Mouse (Mus musculus) heart, embryonic 16.5 days (tissue): ENCODE measurements around the gene Tkfc. TPM values are rescaled to one million over a fixed set of nuclear protein-coding genes. Genes with fewer than 3 reads are reported as not detected.

Source experiments
- ATAC-seq: fragments of 200-750 bp; cut with Nextera tagmentation; replicated peaks from 2 replicates; pipeline ENCODE4 v1.8.0; 2017; ENCODE audit warnings: moderate number of reproducible peaks; ENCODE audit not compliant: insufficient read depth, low FRiP score; ENCODE audit errors: extremely low read depth
- H3K27ac ChIP-seq: fragments of 300-500 bp; sonication (generic); 2 replicates; pipeline ENCODE4 v1.5.1; 2014; ENCODE audit warnings: mild to moderate bottlenecking, low read length, control low read depth, moderate library complexity
- H3K27me3 ChIP-seq: fragments of 300-500 bp; sonication (generic); 2 replicates; pipeline ENCODE4 v1.6.1; 2014; ENCODE audit warnings: low read length, mixed read lengths; ENCODE audit not compliant: control insufficient read depth, insufficient read depth
- H3K36me3 ChIP-seq: fragments of 300-500 bp; sonication (generic); 2 replicates; pipeline ENCODE4 v1.6.1; 2014; ENCODE audit not compliant: control insufficient read depth, insufficient read depth
- H3K4me1 ChIP-seq: fragments of 300-500 bp; sonication (generic); 2 replicates; pipeline ENCODE4 v1.6.1; 2014; ENCODE audit warnings: low read length, mixed read lengths; ENCODE audit not compliant: control insufficient read depth, insufficient read depth
- H3K4me2 ChIP-seq: fragments of 300-500 bp; sonication (generic); 2 replicates; pipeline ENCODE4 v1.6.1; 2014; ENCODE audit warnings: low read depth, mild to moderate bottlenecking, control low read depth, low read length
- H3K4me3 ChIP-seq: fragments of 300-500 bp; sonication (generic); 2 replicates; pipeline ENCODE4 v1.5.1; 2014; ENCODE audit warnings: mild to moderate bottlenecking, control low read depth, low read length
- H3K9ac ChIP-seq: fragments of 300-500 bp; sonication (generic); 2 replicates; pipeline ENCODE4 v1.6.1; 2014; ENCODE audit warnings: low read length, control low read depth
- H3K9me3 ChIP-seq: fragments of 300-500 bp; sonication (generic); replicated peaks from 2 replicates; pipeline ENCODE4 v1.6.1; 2016; ENCODE audit warnings: low read length; ENCODE audit not compliant: control insufficient read depth
- WGBS: fragments of 180-500 bp; shearing (Covaris S2); extraction: QIAGEN DNeasy Blood & Tissue Kit; methylation state at CpG from one replicate; pipeline ENCODE4 v1.1.7; 2014; 5-methylcytosine and 5-hydroxymethylcytosine counted together
- polyA plus RNA-seq: library from polyadenylated mRNA; unstranded; fragments of >200 nt; fragmentation: Nextera tagmentation; extraction: Ambion mirVana; gene quantifications from 2 replicates; pipeline ENCODE4 v1.2.1, GENCODE M21; 2015

The Tkfc gene
- polyA plus RNA-seq, 1 experiment from 2014 or later: 11.4 TPM

DNA sequence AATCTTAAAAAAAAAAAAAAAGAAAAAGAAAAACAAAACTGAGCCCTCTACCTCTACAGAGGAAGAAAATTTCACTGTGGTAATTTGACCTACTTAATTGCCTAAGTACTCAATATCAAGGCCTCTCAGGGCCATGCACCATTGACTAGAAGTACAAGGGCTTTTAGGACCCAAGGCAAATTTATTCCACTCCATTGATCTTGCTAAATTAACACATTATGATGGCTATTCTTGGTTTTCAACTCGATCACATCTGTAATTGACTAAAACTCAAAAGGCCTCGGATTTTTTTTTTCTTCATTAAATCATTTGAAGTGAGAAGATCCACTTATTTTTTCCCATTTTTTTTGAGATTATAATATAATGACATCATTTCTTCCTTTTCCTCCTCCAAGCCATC lies 48.0 kb downstream of the Tkfc start:
- H3K36me3 ChIP-seq: no peaks in the 10 kb centered on the region
- no peak overlapping the region for H3K27ac ChIP-seq
- no peaks in the 10 kb centered on the region for H3K9me3 ChIP-seq
- no peak overlapping the region for H3K4me2 ChIP-seq
- H3K4me1 ChIP-seq: peaks cover 8% of the 10 kb centered on the region
- 75% methylated on average over 2 of the region's 2 CpGs for WGBS
- H3K9ac ChIP-seq: no peak overlapping the region
- no peak overlapping the region for H3K4me3 ChIP-seq
- ATAC-seq: no peak
- no peaks in the 10 kb centered on the region for H3K27me3 ChIP-seq

DNA sequence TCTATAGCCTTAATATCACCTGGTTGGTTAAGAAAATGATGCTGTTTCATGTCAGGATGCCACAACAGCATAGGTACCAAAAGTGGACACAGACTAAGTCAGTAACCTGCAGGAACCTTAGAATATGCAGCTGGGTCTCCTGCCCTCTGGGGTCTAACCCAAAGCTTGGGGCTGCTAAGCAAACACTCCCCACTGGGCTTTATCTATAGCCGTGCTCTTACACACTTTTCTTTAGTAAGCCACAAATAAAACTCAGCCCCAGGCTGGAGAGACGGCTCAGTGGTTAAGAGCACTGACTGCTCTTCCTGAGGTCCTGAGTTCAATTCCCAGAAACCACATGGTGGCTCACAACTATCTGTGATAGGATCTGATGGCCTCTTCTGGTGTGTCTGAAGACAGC lies 48.5 kb downstream of the Tkfc start:
- WGBS: 59% methylated on average over 2 of the region's 2 CpGs

DNA sequence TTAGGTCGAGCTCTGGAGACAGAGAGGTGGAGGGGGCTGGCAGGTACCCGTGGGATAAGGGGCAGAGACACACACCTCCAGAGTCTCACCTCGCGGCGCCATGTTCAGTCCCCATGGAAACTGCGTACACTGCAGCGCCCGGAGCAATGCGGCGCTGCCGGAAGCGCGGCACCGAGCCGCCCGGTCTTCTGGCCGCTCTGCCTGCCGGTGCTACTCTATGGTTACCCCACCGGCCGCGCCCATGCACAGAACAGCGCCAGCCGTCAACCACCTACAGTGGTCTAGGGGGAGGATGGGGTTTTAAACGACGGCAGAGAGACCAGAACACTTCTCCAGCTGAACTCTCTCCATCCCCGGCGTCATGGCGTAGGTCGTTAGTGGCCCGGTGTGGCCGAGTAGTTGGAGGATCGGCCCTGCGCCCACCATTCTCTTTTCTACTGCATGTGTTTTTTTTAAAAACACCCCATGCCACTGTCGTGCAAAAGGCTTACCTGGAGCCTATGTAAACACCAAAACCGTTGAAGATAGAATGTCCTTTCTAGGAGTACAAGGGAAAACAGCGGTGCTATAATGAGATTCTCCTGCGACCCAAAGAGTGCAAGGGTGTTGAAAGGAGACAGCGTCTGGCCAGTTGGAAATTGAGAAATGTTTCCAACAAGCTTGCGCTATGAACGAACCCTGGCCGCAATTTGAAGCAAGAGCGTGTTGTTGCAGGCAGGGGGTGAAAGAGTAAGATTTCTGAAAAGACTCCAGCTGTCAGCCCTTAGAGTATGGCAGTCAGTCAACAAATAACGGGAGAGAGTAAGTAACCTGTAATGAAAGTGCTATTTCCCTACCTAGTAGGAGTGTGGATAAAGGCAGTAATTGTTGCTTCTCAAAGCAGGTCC lies 49.6 kb downstream of the Tkfc start, which contains the start of gene Tmem216:
TSS of gene Tmem216 (minus strand) at position 615 of the 887 bp plus-strand sequence.
- Histone ChIP-seq H3K36me3 (peaks cover 7% of the 10 kb centered on the region; the same call in 1 of the 2 replicates), H3K27ac (peak within 1 kb of the TSS; percentile 80), H3K27me3 (no peaks in the 10 kb centered on the region), H3K4me2 (peak within 1 kb of the TSS; percentile 85), H3K4me1 (0 out of 2 replicates have a peak, but pooled peaks cover 2% of the 10 kb centered on the region), H3K9me3 (no peaks in the 10 kb centered on the region), H3K4me3 (peak within 1 kb of the TSS; percentile 74), H3K9ac (peak within 1 kb of the TSS; percentile 85)
- WGBS: 1% methylated on average over 43 of the region's 43 CpGs
- peak; percentile 94 for ATAC-seq

More for the DNA sequence above, 48.5 kb downstream of the Tkfc start:
- no peak overlapping the region for H3K4me3 ChIP-seq
- H3K4me1 ChIP-seq: peaks cover 8% of the 10 kb centered on the region
- no peak overlapping the region for H3K27ac ChIP-seq
- H3K9ac ChIP-seq: no peak overlapping the region
- ATAC-seq: no peak
- no peaks in the 10 kb centered on the region for H3K36me3 ChIP-seq
- no peak overlapping the region for H3K4me2 ChIP-seq
- H3K27me3 ChIP-seq: no peaks in the 10 kb centered on the region
- H3K9me3 ChIP-seq: no peaks in the 10 kb centered on the region

DNA sequence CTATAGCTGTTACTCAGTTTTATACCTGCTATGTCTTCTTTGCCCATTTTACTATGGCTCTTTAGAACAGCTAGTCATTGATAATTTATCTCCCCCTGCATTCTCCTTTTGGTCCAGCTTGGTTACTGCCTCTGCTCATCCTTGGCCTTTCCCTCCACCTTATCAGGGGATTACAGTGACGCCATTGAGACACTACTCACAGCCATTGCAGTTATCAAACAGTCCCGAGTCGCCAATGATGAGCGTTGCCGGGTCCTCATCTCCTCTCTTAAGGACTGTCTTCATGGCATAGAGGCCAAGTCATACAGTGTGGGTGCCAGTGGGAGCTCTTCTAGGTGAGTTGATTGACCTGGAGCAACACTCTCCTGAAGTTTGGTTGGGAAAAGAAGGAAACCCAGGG lies 66.0 kb downstream of the Tkfc start:
- Histone ChIP-seq H3K4me3 (no peak overlapping the region), H3K4me2 (no peak overlapping the region), H3K9ac (no peak overlapping the region), H3K4me1 (no peaks in the 10 kb centered on the region), H3K9me3 (no peaks in the 10 kb centered on the region), H3K36me3 (peaks cover 70% of the 10 kb centered on the region), H3K27ac (no peak overlapping the region), H3K27me3 (no peaks in the 10 kb centered on the region)
- WGBS: 84% methylated on average over 5 of the region's 5 CpGs
- no peak for ATAC-seq

Other genes starting within 250 kb of the Tkfc start
- 0.49 and 0.80 TPM in 2 replicates for gene Syt7, start 216.6 kb downstream of the Tkfc start, polyA plus RNA-seq
- gene Lrrc10b, start 148.2 kb downstream of the Tkfc start, polyA plus RNA-seq: 0.21 and 0.31 TPM in 2 replicates
- 0.13 and 1.00 TPM in 2 replicates for gene Ppp1r32, start 122.7 kb downstream of the Tkfc start, polyA plus RNA-seq
- gene Cpsf7, start 80.4 kb downstream of the Tkfc start, polyA plus RNA-seq: 27.7 and 33.1 TPM in 2 replicates
- 53.6 and 54.6 TPM in 2 replicates for gene Sdhaf2, start 79.5 kb downstream of the Tkfc start, polyA plus RNA-seq
- gene Tmem216, start 49.4 kb downstream of the Tkfc start, polyA plus RNA-seq: 17.0 and 20.7 TPM in 2 replicates
- gene Cyb561a3, start 28.5 kb downstream of the Tkfc start, polyA plus RNA-seq: 20.6 and 22.8 TPM in 2 replicates
- 25.1 TPM in 2 replicates for gene Tmem138, start 28.3 kb downstream of the Tkfc start, polyA plus RNA-seq
- 276 and 277 TPM in 2 replicates for gene Ddb1, start 327 bp downstream of the Tkfc start, polyA plus RNA-seq
- 1.7 and 2.1 TPM in 2 replicates for gene Vwce, start 28.6 kb upstream of the Tkfc start, polyA plus RNA-seq
- not detected in 2 replicates for gene Pga5, start 72.4 kb upstream of the Tkfc start, polyA plus RNA-seq
- gene Vps37c, start 83.1 kb upstream of the Tkfc start, polyA plus RNA-seq: 29.3 and 30.4 TPM in 2 replicates
- gene Cd5, start 133.3 kb upstream of the Tkfc start, polyA plus RNA-seq: 1.6 and 3.0 TPM in 2 replicates
- 0.91 and 4.3 TPM in 2 replicates for gene Cd6, start 224.4 kb upstream of the Tkfc start, polyA plus RNA-seq
- 0.42 and 0.92 TPM in 2 replicates for gene Slc15a3, start 234.1 kb upstream of the Tkfc start, polyA plus RNA-seq